Mouse (Mus musculus): ENCODE results near the gene H2-DMa. TPM values are rescaled to one million over a fixed set of nuclear protein-coding genes. Genes with fewer than 3 reads are reported as not detected.
A peak's percentile ranks its signal among the peaks of the same experiment; 100 is the strongest.

H2-DMa gene
- polyA plus RNA-seq, 1 experiment from 2014 or later: 13.0 TPM

DNA sequence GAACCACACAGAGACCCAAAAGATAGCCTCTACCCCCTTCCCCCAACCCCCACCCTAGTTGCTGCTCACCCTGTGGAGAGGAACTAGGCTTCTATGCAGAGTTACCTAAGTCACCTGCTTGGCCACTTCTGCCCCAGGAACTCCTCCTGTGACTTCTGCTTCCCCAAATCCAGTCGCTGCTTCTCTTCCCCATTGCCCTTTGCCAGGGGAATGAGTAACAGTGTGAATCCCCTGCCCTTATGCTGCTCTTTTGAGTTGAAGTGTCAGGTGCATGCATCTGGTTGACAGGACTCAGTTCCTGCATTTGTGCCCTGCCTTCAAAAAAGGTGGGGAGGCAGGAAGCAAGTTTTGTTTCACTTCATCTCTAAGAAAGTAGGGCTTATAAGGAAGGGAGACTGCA is 54.7 kb downstream of the H2-DMa start:
- Histone ChIP-seq H3K27ac (replicated peaks) (no peak overlapping the region), H3K4me2 (replicated peaks) (no peak overlapping the region), H3K36me3 (no peaks in the 10 kb centered on the region), H3K9me3 (0 out of 2 replicates have a peak, but pooled peaks cover 4% of the 10 kb centered on the region), H3K4me3 (no peak overlapping the region), H3K27me3 (no peaks in the 10 kb centered on the region), H3K4me1 (no peaks in the 10 kb centered on the region), H3K9ac (replicated peaks) (no peak overlapping the region)
- WGBS: 71% methylated on average over 1 of the region's 1 CpGs
- no peak for ATAC-seq (replicated peaks)

DNA sequence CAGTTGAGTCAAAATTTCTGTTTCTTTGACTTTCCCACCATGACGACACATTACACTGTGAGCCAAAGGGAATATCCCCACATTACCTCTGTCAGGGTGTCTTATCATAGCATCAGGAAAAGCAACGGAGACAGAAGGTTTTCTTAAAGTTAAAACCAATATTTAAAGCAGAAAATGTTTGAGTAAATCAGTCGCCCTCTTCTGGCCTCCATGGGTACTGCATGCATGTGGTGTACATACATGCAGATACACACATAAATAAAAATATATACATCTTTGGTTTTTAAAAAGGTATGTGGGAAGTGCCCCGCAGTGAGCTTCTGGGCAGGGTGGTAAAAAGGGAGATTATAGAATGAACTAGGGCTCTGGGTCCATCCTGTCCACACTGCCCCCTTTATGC is 57.8 kb downstream of the H2-DMa start:
- Histone ChIP-seq H3K4me2 (replicated peaks) (no peak overlapping the region), H3K36me3 (no peaks in the 10 kb centered on the region), H3K9ac (replicated peaks) (no peak overlapping the region), H3K4me3 (no peak overlapping the region), H3K27me3 (no peaks in the 10 kb centered on the region), H3K27ac (replicated peaks) (no peak overlapping the region), H3K4me1 (no peaks in the 10 kb centered on the region), H3K9me3 (0 out of 2 replicates have a peak, but pooled peaks cover 4% of the 10 kb centered on the region)
- ATAC-seq (replicated peaks): no peak
- 74% methylated on average over 4 of the region's 4 CpGs for WGBS

DNA sequence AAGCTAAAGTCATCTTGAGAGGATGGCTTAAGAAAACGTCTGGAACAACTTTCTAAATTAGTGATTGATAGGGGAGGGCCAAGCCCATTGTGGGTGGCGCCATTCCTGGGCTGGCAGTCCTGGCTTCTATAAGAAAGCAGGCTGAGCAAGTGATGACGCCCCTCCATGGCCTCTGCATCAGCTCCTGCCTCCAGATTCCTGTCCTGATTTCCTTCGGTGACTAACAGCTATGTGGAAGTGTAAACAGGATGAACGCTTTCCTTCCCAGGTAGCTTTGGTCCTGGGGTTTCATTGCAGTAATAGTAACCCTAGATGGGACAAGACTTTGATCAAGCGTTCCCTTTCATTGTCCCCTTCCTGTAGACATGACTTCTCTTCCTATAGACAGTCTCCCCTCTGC is 59.7 kb downstream of the H2-DMa start:
- Histone ChIP-seq H3K9ac (replicated peaks) (no peak overlapping the region), H3K36me3 (no peaks in the 10 kb centered on the region), H3K4me3 (no peak overlapping the region), H3K4me2 (replicated peaks) (no peak overlapping the region), H3K4me1 (no peaks in the 10 kb centered on the region), H3K27ac (replicated peaks) (no peak overlapping the region), H3K9me3 (0 out of 2 replicates have a peak, but pooled peaks cover 4% of the 10 kb centered on the region), H3K27me3 (no peaks in the 10 kb centered on the region)
- ATAC-seq (replicated peaks): no peak
- WGBS: 71% methylated on average over 6 of the region's 6 CpGs

DNA sequence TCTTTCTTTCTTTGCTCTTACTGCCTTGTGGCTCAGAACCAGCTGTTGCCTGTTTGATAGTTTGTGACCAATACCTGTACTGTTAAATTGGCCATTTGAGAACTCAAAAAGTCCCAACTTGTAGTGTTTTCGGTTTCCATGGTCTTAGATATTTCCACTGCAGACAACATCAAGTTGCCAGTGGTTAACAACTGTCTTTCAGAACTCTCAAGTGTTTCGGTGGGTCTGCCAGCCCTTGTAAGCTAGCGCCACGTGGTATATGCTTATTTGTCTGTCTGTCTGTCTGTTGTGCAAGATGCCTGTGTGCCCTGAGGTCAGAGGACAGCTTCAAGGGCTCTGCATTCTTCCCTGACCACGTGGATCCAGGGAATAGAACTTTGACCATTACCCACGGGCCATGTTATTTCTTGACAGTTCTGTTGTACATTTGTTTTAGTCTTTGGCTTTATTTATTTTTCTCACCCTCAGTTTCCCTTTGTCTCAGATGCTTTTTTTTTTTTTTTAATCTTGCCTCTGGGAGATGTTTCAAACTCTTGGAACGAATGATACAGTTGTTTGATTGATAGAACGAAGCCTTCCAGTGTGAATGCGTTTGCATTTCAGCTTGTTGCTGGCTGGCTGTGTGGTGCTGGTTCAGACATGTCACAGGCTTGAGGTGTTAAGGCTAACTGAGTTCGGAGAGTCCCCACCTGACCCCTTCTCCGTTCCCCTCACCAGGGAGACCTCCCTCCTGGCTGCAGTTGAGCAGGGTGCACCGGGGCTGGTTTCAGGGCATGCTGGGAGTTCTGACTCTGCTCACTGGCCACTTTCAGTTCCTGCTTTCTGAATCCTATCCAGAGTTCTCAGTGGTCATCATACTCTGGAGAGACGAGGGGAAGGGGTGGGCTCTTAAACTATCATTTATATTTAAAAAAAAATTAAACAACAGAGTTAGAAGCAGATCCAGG is 60.8 kb downstream of the H2-DMa start:
- Histone ChIP-seq H3K4me3 (no peak overlapping the region), H3K27me3 (no peaks in the 10 kb centered on the region), H3K27ac (replicated peaks) (no peak overlapping the region), H3K4me2 (replicated peaks) (no peak overlapping the region), H3K9me3 (0 out of 2 replicates have a peak, but pooled peaks cover 4% of the 10 kb centered on the region), H3K9ac (replicated peaks) (no peak overlapping the region), H3K36me3 (no peaks in the 10 kb centered on the region), H3K4me1 (no peaks in the 10 kb centered on the region)
- no peak for ATAC-seq (replicated peaks)
- WGBS: 79% methylated on average over 13 of the region's 13 CpGs

DNA sequence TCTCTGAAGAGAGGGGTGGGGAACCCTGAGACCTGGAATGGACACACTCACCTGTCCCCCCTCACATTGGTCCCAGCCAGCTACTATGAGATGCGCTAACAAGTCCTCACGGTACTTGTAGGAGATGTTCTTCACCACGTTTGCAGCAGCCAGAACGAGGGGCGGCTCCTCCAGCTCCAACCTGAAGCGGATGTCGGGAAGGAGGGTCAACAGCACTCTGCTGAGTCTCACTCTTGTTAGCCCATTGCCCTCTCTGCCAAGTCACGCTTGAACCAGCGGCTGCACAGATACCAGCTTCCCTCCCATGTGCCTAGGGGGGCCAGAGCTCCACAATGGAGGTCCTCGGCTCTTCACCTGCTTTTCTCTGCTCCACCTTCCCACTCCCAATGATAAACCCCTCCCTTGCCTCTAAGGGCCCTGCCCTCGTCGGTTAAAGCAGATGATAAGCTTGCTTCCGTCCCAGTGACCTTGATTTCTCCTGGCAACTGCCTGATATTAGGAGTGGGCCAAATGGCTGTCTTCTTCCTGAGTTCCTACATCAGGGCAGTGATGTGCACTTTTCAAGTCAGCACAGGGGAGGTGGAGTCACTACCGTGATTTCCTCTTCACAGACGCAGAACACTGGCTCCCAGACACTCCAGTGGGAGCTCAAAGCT is 64.4 kb downstream of the H2-DMa start:
- H3K4me2 ChIP-seq (replicated peaks): no peak overlapping the region
- no peaks in the 10 kb centered on the region for H3K9me3 ChIP-seq
- H3K36me3 ChIP-seq: no peaks in the 10 kb centered on the region
- no peak overlapping the region for H3K27ac ChIP-seq (replicated peaks)
- ATAC-seq (replicated peaks): no peak
- H3K4me1 ChIP-seq: peaks cover 16% of the 10 kb centered on the region
- H3K9ac ChIP-seq (replicated peaks): no peak overlapping the region
- H3K4me3 ChIP-seq: no peak overlapping the region
- H3K27me3 ChIP-seq: peaks cover 27% of the 10 kb centered on the region
- 84% methylated on average over 15 of the region's 15 CpGs for WGBS

GRCm38 (mm10) chr17:34185526-34185925 is 66.2 kb downstream of the H2-DMa start:
- Histone ChIP-seq H3K27ac (replicated peaks) (no peak overlapping the region), H3K4me2 (replicated peaks) (no peak overlapping the region), H3K4me1 (peaks cover 16% of the 10 kb centered on the region), H3K27me3 (peaks cover 35% of the 10 kb centered on the region), H3K9me3 (no peaks in the 10 kb centered on the region), H3K9ac (replicated peaks) (no peak overlapping the region), H3K36me3 (no peaks in the 10 kb centered on the region), H3K4me3 (no peak overlapping the region)
- ATAC-seq (replicated peaks): no peak
- WGBS: 88% methylated on average over 9 of the region's 9 CpGs

- WGBS: 3% methylated on average over 14 of the region's 14 CpGs
These were observed 67.5 kb downstream of the H2-DMa start for GRCm38 (mm10) chr17:34186885-34187260.

DNA sequence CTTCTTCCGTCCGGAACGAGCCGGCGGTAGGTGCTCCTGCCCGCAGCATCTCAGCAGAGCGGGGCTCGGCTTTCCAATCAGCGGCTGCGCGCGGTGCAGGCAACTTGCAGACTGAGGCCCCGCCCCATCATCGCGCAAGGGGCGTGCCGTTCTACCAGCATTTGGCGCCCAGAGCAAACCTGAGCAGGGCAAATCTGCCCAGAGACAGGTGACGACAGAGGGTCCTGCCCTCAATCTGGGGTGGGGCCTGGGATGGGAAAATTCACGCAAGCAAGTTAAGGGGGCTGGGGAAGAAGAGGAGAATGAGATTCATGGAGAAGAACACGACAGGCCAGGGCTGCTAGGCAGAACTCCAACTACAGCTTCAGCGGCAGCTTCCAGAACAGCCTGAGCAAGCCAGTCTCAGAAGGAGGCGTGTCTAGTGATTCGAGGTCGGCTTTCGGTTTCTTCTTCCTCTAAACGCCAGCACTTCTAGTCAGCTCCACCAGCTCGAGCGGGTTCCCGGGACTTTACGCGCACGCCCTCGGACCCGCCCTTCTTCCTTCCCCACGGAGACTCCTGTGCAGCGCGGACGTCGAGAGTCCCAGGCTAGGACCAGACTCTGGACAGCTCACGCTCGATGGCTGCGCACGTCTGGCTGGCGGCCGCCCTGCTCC is 68.0 kb downstream of the H2-DMa start, which contains the start of the genes Tap1 and Psmb9:
Tap1 (plus strand) TSS at position 293 of the 656 bp plus-strand sequence.
Psmb9 (minus strand) TSS at position 504 of the 656 bp plus-strand sequence.
- H3K4me3 ChIP-seq: peak within 1 kb of the TSS; percentile 49
- under 1% methylated on average over 46 of the region's 46 CpGs for WGBS
- no peaks in the 10 kb centered on the region for H3K9me3 ChIP-seq
- ATAC-seq (replicated peaks): peak; percentile 96
- H3K4me1 ChIP-seq: peaks cover 16% of the 10 kb centered on the region
- H3K27me3 ChIP-seq: peaks cover 35% of the 10 kb centered on the region
- peak within 1 kb of the TSS; percentile 47 for H3K9ac ChIP-seq (replicated peaks)
- H3K27ac ChIP-seq (replicated peaks): no peak within 1 kb of the TSS
- H3K36me3 ChIP-seq: no peaks in the 10 kb centered on the region
- H3K4me2 ChIP-seq (replicated peaks): peak within 1 kb of the TSS; percentile 90

More at GRCm38 (mm10) chr17:34186885-34187260, 67.5 kb downstream of the H2-DMa start:
- ATAC-seq (replicated peaks): no peak; the same call in 1 of the 2 replicates
- peak overlapping the region; percentile 49 for H3K4me3 ChIP-seq
- peak overlapping the region; percentile 47 for H3K9ac ChIP-seq (replicated peaks)
- no peak overlapping the region for H3K27ac ChIP-seq (replicated peaks)
- H3K4me2 ChIP-seq (replicated peaks): peak overlapping the region; percentile 90
- H3K27me3 ChIP-seq: peaks cover 35% of the 10 kb centered on the region
- H3K4me1 ChIP-seq: peaks cover 16% of the 10 kb centered on the region
- no peaks in the 10 kb centered on the region for H3K36me3 ChIP-seq
- H3K9me3 ChIP-seq: no peaks in the 10 kb centered on the region

GRCm38 (mm10) chr17:34188010-34188409 is 68.7 kb downstream of the H2-DMa start:
- no peak for ATAC-seq (replicated peaks)
- 5% methylated on average over 20 of the region's 20 CpGs for whole genome bisulfite sequencing

More at GRCm38 (mm10) chr17:34188010-34188409, 68.7 kb downstream of the H2-DMa start:
- H3K4me2 ChIP-seq (replicated peaks): peak overlapping the region; percentile 90
- peak overlapping the region; percentile 49 for H3K4me3 ChIP-seq
- no peak overlapping the region for H3K27ac ChIP-seq (replicated peaks)
- no peaks in the 10 kb centered on the region for H3K36me3 ChIP-seq
- peaks cover 41% of the 10 kb centered on the region for H3K27me3 ChIP-seq
- H3K9me3 ChIP-seq: no peaks in the 10 kb centered on the region
- H3K9ac ChIP-seq (replicated peaks): peak overlapping the region; percentile 47
- H3K4me1 ChIP-seq: peaks cover 16% of the 10 kb centered on the region

All from forebrain, embryonic 15.5 days (tissue).